Mouse (Mus musculus) small intestine, adult 2 months (tissue): Measurements from ENCODE around the gene Parva.

Experiments
- CTCF ChIP-seq: fragments of 200-500 bp; IDR thresholded peaks from 2 replicates; pipeline ENCODE4 v1.5.1; 2012; ENCODE audit warnings: low read depth, mild to moderate bottlenecking, control low read depth, inconsistent platforms, low read length, moderate library complexity, mixed read lengths; ENCODE audit not compliant: insufficient replicate concordance, insufficient read length; ENCODE audit errors: extremely low read depth
- POLR2A ChIP-seq: fragments of 200-500 bp; IDR thresholded peaks from 2 replicates; pipeline ENCODE4 v1.6.1; 2012; ENCODE audit warnings: low read depth, mild to moderate bottlenecking, control low read depth, inconsistent platforms, low read length, moderate library complexity

DNA sequence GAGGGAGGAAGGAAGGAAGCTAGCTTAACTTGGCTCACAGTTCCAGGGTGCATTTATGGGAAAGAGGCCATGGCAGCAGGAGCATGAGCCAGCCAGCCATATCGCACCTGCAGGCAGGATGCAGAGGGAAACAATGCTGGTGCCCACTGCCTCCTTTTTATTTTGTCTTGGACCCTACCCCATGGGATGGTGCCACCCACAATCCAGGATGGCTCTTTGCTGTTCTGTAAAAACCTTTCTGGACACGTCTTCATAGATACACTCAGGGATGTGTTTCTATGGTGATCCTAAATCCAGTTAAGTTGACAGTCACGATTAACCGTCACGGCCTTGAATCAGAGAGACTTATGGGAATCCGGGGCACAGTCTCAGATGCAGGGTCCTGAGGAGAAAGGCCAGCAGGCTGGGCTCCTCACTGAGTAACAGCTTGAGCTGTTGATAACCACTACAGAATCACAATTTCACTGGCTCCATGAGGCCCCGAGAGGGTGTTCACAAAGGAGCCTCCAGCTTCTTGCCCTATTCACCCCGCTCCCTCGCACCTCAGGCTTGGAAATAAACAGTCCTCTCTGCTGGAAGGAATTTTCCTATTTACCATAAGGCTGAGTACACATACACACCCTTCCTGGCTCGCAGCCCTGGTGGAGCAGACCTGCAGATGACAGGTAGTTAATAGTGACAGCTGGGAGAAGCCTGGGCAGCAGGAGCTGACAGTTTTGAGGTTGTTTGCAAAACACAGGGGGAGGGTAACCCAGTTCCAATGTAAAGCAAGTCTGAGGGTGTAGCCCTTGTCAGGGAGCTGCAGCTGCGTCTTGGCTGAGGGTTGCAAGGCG, 17.1 kb downstream of the Parva start:
- no peak for TF ChIP-seq CTCF
- no peak for TF ChIP-seq POLR2A
